Mouse (Mus musculus) cerebral cortex, adult 2 months (tissue): Measurements from ENCODE around the gene Tmem132c.

Source experiments
- WGBS: fragments of 180-500 bp; shearing (Covaris S2); methylation state at CpG from one replicate; pipeline ENCODE4 v1.1.7; 2018; 5-methylcytosine and 5-hydroxymethylcytosine counted together

Tmem132c gene

GRCm38 (mm10) chr5:127341158-127341557, 99.5 kb downstream of the Tmem132c start:
- WGBS, result 47% methylated on average over 3 of the region's 3 CpGs

- 45% methylated on average over 2 of the region's 2 CpGs for WGBS
Observed at GRCm38 (mm10) chr5:127344721-127345120, 103.1 kb downstream of the Tmem132c start.

- WGBS, result 94% methylated on average over 2 of the region's 2 CpGs
Observed at GRCm38 (mm10) chr5:127346364-127346763, 104.8 kb downstream of the Tmem132c start.

DNA sequence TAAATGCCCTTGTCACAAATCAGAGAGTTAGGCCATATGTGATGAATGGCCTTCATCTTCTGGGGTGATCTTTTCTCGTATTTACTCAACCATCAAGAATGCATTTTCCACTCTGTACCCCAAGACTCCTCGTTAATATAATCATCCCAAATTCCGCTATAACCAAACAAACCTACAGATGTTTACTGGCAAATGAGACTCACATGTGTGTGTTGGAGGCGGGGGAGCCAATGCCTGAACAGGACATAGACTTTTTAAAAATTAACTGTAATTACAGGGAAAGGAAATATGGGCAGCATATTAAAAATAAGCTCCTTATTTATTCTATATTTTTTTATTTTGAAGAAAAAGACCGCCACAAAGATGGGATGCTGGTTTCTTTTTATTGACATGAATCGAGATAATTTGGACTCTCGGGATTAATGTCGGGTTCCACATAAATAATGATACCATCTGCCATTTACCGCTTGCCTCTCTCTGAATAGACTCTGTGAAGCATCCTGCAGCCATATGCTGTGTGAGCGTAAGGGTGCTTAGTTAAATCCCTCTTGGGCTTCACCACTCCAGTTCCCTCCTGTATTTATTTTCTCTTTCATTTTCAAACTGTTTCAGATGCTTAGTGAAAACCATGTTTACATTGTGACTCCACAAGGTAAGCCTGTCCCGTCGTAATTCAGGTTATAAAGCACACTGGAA, 105.6 kb downstream of the Tmem132c start:
- 76% methylated on average over 12 of the region's 12 CpGs for WGBS

DNA sequence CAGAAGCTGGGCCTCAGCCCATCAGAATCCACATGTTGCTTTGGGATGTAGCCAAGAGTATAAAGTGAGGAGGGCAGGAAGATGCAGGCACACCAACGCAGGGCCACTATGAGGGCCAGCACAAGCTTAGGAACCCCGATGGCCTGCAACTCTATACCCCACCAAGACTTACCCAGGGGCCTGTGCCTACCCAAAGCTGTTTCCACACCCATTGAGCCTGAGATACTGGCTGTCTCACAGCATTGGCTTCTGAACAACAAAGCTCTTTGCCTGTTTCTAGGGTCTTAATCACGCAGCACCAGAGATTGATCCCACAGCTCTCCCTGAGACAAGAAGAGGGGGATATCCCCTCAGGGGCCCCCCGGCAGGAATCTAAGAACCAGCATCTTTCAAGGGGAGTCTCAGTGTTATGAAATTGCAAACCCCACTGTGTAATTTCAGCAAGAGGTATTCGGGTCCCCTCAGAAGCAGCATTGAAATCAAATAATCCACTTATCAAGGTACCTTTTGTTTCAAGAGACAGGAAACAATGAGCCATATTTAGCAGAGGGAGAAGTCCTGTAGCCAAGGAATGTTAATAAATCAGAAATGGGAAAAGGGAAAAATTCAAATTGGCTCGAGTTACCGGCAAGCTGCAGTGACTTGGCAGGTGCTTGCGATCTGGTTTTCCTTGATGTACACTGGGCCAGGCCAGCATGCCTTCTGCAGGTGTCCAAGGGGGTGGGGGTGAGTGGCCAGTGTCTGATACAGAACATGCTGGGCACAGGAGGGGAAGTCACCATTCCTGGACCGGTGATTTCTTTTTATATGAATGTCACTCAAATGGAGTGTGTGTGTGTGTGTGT, 107.8 kb downstream of the Tmem132c start:
- WGBS, result 64% methylated on average over 9 of the region's 9 CpGs

DNA sequence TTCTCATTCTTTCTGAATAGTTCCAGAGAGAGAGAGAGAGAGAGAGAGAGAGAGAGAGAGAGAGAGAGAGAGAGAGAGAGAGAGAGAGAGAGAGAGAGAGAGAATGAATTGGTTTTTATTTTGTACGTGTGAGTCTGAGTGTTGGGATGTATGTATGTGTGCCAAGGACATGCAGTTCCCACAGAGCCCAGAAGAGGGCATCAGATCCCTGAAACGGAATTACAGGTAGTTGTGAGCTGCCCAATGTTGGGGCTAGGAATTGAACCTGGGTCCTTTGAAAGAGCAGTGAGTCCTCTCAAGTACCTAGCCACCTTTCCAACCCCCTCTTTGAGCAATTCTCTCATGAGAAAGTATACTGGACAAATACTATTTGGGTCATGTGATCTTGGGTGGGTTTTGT, 111.4 kb downstream of the Tmem132c start:
- WGBS, result 60% methylated on average over 2 of the region's 2 CpGs

- 39% methylated on average over 8 of the region's 8 CpGs for WGBS
Observed at GRCm38 (mm10) chr5:127355836-127356235, 114.2 kb downstream of the Tmem132c start.

DNA sequence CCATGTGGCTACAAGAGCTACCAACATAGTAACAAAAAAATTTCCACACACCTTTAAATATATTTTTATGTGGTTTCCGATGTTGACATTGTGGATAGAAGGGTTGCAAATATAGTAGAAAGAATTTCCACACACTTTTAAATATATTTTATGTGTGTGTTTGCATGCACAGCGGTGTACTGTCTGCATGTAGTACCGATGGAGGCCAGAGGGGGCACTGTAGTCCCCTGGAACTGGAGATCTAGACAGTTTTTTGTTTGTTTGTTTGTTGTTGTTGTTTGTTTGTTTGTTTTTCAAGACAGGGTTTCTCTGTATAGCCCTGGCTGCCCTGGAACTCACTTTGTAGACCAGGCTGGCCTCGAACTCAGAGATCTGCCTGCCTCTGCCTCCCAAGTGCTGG, 116.3 kb downstream of the Tmem132c start:
- 93% methylated on average over 4 of the region's 4 CpGs for WGBS

- WGBS, result 70% methylated on average over 8 of the region's 8 CpGs
Observed at GRCm38 (mm10) chr5:127361145-127361544, 119.5 kb downstream of the Tmem132c start.

DNA sequence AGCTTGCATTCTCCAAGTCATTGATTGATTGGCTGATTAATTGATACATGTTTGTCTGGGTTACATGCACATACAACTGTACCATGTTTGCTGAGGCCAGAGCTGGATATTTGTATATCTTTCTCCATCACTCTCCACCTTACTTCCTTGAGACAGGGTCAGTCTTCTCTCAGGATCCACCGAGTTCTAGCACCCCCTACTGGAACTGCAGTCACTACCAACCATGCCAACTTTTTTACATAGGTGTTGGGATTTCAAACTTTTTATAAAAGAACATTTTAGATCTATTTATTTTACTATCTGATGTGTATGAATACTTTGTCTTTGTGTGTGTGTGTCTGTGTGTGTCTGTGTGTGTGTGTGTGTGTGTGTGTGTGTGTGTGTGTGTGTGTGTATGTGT, 123.5 kb downstream of the Tmem132c start:
- WGBS, result 18% methylated on average over 1 of the region's 1 CpGs

DNA sequence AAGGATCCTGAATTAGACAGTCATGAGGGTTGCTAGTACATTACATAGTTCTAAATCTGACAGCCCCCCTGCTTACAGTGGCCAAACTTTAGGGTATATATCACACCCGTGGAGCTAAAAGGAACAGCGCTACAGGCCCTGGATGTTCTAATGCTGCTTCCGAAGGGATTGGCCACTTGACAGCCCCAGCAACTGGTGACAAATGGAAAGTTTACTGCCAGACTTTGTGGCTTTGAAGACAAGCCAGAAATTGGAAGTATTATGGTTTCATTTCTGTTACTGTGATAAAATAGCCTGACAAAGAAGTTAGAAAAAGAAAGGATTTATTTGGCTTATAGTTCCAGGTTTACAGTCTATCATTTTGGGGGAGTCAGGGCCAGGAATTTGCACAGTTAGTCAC, 126.6 kb downstream of the Tmem132c start:
- 67% methylated on average over 3 of the region's 3 CpGs for WGBS

DNA sequence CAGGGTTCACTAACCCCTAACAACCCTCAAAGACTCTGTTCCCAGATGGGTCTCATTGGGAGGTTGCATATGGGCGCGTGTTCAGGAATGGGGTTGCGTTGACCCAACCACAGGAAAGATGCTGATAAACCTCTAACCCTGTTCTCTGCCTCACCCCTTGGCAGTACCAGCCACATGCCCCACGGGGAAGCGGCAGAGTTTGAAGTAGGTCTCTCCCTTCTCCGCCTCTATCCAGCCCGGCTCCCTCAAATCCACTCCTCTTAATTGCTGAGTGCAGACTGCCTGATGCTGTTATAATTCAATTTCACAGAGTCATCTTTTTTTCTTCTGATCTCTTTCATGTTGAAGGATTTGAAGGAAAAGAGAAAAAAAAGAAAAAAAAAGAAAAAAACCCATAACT, 128.2 kb downstream of the Tmem132c start:
- WGBS, result 83% methylated on average over 7 of the region's 7 CpGs

GRCm38 (mm10) chr5:127370503-127370902, 128.9 kb downstream of the Tmem132c start:
- WGBS, result 29% methylated on average over 3 of the region's 3 CpGs

DNA sequence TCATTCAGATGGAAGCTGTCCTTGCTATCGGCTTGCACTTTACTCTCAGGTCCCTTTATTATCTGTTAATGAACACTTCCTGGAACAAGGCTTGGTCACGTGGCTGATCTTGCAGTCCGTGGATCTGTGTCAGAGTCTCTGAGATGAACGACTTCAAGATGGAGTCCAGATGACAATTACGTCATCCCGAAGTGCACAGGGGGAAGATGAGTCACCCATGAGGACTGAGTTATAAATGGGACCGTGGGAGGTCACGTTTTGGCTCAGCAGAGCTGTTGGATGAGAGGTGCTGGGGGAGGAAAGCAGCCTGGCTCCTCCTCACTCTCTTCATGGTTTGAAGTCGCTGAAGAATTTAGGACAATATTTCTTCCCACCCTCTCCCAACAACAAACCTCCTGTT, 132.6 kb downstream of the Tmem132c start:
- WGBS, result 50% methylated on average over 9 of the region's 9 CpGs

- 58% methylated on average over 3 of the region's 3 CpGs for WGBS
Observed at GRCm38 (mm10) chr5:127375654-127376053, 134.0 kb downstream of the Tmem132c start.

- WGBS, result 67% methylated on average over 5 of the region's 5 CpGs
Observed at GRCm38 (mm10) chr5:127378521-127378920, 136.9 kb downstream of the Tmem132c start.

- WGBS, result 54% methylated on average over 2 of the region's 2 CpGs
Observed at GRCm38 (mm10) chr5:127379351-127379750, 137.7 kb downstream of the Tmem132c start.

GRCm38 (mm10) chr5:127381216-127381615, 139.6 kb downstream of the Tmem132c start:
- 49% methylated on average over 4 of the region's 4 CpGs for WGBS

DNA sequence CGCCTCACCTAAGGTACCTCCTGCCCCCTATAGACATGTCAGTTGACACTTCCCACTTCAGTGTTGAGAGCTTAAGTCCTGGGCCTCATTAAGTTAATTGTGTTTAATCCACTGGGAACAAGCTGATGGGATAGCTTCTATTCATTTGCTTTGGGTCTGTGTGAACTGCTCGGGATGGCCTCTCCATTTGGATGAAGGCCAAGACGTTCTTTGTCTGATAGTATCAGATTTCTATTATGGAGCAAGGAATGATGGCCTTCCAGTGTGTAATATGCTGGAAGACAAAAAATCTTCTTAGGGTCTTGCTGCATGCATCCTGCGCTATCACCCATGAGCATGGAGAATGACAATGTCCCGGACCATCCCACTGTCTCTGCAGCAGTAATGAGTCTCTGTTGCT, 141.0 kb downstream of the Tmem132c start:
- WGBS, result 74% methylated on average over 5 of the region's 5 CpGs

DNA sequence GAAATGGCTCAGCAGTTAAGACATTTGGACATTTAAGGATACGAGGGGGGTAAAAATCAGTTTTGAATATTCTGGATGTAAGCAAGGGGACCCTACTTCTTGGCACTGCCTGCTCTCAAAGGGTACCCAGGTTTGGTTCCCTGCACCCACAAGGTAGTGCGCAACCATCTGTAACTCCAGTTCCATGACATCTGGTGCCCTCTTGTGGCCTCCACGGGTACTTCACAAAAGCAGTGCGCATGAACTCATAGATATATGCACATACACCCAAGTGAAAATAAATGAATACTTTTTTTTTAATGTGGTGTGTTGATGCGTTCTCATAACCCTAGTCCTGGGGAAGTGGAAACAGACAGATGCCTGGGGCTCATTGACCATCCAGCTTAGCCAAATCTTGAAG, 149.6 kb downstream of the Tmem132c start:
- 94% methylated on average over 5 of the region's 5 CpGs for WGBS

GRCm38 (mm10) chr5:127396889-127397288, 155.3 kb downstream of the Tmem132c start:
- 67% methylated on average over 9 of the region's 9 CpGs for WGBS

GRCm38 (mm10) chr5:127398010-127398409, 156.4 kb downstream of the Tmem132c start:
- WGBS, result 36% methylated on average over 7 of the region's 7 CpGs

DNA sequence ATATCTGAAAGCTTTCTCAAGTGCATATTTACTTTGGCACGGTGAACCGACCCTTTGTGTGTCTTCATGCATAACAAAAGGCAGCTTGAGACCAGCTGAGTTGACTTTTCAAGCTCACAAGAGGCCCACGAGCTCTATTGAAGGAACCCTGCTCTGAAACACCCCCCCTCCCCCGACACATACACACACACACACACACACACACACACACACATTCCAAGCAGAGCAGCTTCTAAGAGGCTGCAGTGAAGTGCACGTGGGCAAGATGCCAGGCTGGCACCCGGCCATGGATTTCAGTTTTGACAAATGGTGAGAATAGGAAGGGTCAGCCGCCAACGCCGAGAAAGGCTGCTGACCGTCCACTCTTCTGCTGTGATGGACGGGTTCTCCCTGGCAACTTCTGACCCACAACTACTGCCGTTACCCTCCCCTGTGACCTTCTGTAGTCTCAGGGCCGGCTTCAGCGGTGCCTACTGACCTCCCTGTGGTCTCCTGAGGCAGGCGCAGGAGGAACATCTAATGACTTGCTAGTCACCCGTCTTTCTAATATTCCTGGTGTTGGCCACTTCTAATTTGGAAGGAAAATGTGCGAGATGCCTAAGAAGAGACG, 163.9 kb downstream of the Tmem132c start:
- 35% methylated on average over 18 of the region's 18 CpGs for WGBS
